Mouse (Mus musculus) heart, postnatal 0 days (tissue): Measurements from ENCODE around the gene Cars2. TPM values are rescaled to one million over a fixed set of nuclear protein-coding genes. Genes with fewer than 3 reads are reported as not detected.

Experiments used
- ATAC-seq: fragments of 200-750 bp; cut with Nextera tagmentation; 2 replicates; pipeline ENCODE4 v1.8.0; 2017; ENCODE audit warnings: low read depth, moderate number of reproducible peaks, moderate library complexity; ENCODE audit not compliant: insufficient read depth
- DNase-seq: peaks from one replicate; pipeline ENCODE4 v3.0.0-alpha.2; 2016; ENCODE audit warnings: low spot score
- H3K27ac ChIP-seq: fragments of 300-500 bp; sonication (generic); 2 replicates; pipeline ENCODE4 v1.5.1; 2014; ENCODE audit warnings: low read depth, mild to moderate bottlenecking
- H3K27me3 ChIP-seq: fragments of 300-500 bp; sonication (generic); 2 replicates; pipeline ENCODE4 v1.6.1; 2014; ENCODE audit warnings: low read length, mixed read lengths; ENCODE audit not compliant: control insufficient read depth, insufficient read depth
- H3K36me3 ChIP-seq: fragments of 300-500 bp; sonication (generic); replicated peaks from 2 replicates; pipeline ENCODE4 v1.6.1; 2014; ENCODE audit warnings: low read length, mixed read lengths; ENCODE audit not compliant: control insufficient read depth, insufficient read depth
- H3K4me1 ChIP-seq: fragments of 300-500 bp; sonication (generic); 2 replicates; pipeline ENCODE4 v1.6.1; 2014; ENCODE audit warnings: antibody characterized with exemption; ENCODE audit not compliant: control insufficient read depth, insufficient read depth
- H3K4me2 ChIP-seq: fragments of 300-500 bp; sonication (generic); 2 replicates; pipeline ENCODE4 v1.6.1; 2014; ENCODE audit warnings: low read depth, mild to moderate bottlenecking, low read length, moderate library complexity
- H3K4me3 ChIP-seq: fragments of 300-500 bp; sonication (generic); 2 replicates; pipeline ENCODE4 v1.5.1; 2014; ENCODE audit warnings: low read depth, low read length
- H3K9ac ChIP-seq: fragments of 300-500 bp; sonication (generic); replicated peaks from 2 replicates; pipeline ENCODE4 v1.6.1; 2014; ENCODE audit warnings: low read depth, low read length, mixed read lengths
- H3K9me3 ChIP-seq: fragments of 300-500 bp; sonication (generic); replicated peaks from 2 replicates; pipeline ENCODE4 v1.6.1; 2016; ENCODE audit warnings: low read length; ENCODE audit not compliant: control insufficient read depth
- CTCF ChIP-seq: IDR thresholded peaks from 2 replicates; pipeline ENCODE4 v1.5.1; 2016; ENCODE audit warnings: antibody characterized with exemption, control low read depth, low read depth
- EP300 ChIP-seq: IDR thresholded peaks from 2 replicates; pipeline ENCODE4 v1.6.1; 2016; ENCODE audit warnings: antibody characterized with exemption, low read depth
- WGBS: fragments of 180-500 bp; shearing (Covaris S2); extraction: QIAGEN DNeasy Blood & Tissue Kit; methylation state at CpG from one replicate; pipeline ENCODE4 v1.1.7; 2014; 5-methylcytosine and 5-hydroxymethylcytosine counted together
- polyA plus RNA-seq: library from polyadenylated mRNA; unstranded; fragments of >200 nt; fragmentation: Nextera tagmentation; extraction: Ambion mirVana; gene quantifications from 2 replicates; pipeline ENCODE4 v1.2.1, GENCODE M21; 2015
- total RNA-seq: library from RNA; depleted of rRNA; stranded (reverse); fragments of >200 nt; gene quantifications from 2 replicates; pipeline ENCODE4 v1.2.3, GENCODE M21; 2014; ENCODE audit warnings: low replicate concordance

Cars2 gene
- total and polyA plus RNA-seq, 2 experiments from 2014 or later = 21.2 to 40.1 TPM

GRCm38 (mm10) chr8:11585513-11586373 is 35.2 kb upstream of the Cars2 start:
- H3K9ac ChIP-seq = no peak overlapping the region
- DNase-seq (no peak), ATAC-seq (0 out of 2 replicates have a peak, but pooled peaks have one; percentile 30)
- 70% methylated on average over 21 of the region's 21 CpGs for WGBS
- no peak overlapping the region for H3K4me3 ChIP-seq
- no peaks in the 10 kb centered on the region; the same call in 1 of the 2 replicates for H3K9me3 ChIP-seq
- no peak overlapping the region for H3K4me2 ChIP-seq
- no peaks in the 10 kb centered on the region for H3K4me1 ChIP-seq
- TF ChIP-seq CTCF (no peak), EP300 (no peak)
- no peak overlapping the region for H3K27ac ChIP-seq
- no peaks in the 10 kb centered on the region for H3K36me3 ChIP-seq
- H3K27me3 ChIP-seq = no peaks in the 10 kb centered on the region

- WGBS = 71% methylated on average over 16 of the region's 16 CpGs
- H3K9ac ChIP-seq = no peak overlapping the region
- H3K4me2 ChIP-seq = no peak overlapping the region
- peak; percentile 30 for DNase-seq
- H3K4me3 ChIP-seq = no peak overlapping the region
- H3K27me3 ChIP-seq = no peaks in the 10 kb centered on the region
- no peak for ATAC-seq
- no peaks in the 10 kb centered on the region for H3K4me1 ChIP-seq
- no peak overlapping the region for H3K27ac ChIP-seq
- H3K36me3 ChIP-seq = no peaks in the 10 kb centered on the region
- H3K9me3 ChIP-seq = no peaks in the 10 kb centered on the region
- no peak for TF ChIP-seq CTCF
- no peak for TF ChIP-seq EP300
Observed at GRCm38 (mm10) chr8:11575604-11576384, 25.2 kb upstream of the Cars2 start.

GRCm38 (mm10) chr8:11574911-11575603 is 24.5 kb upstream of the Cars2 start:
- DNase-seq = no peak
- H3K9ac ChIP-seq = no peak overlapping the region
- no peak overlapping the region for H3K4me2 ChIP-seq
- H3K27me3 ChIP-seq = no peaks in the 10 kb centered on the region
- H3K27ac ChIP-seq = no peak overlapping the region
- TF ChIP-seq CTCF (no peak), EP300 (no peak)
- no peaks in the 10 kb centered on the region for H3K4me1 ChIP-seq
- no peaks in the 10 kb centered on the region for H3K36me3 ChIP-seq
- no peaks in the 10 kb centered on the region for H3K9me3 ChIP-seq
- ATAC-seq = no peak
- WGBS = 54% methylated on average over 9 of the region's 9 CpGs
- H3K4me3 ChIP-seq = no peak overlapping the region

- no peak for ATAC-seq
- no peaks in the 10 kb centered on the region for H3K4me1 ChIP-seq
- DNase-seq = no peak
- no peaks in the 10 kb centered on the region for H3K9me3 ChIP-seq
- H3K4me2 ChIP-seq = no peak overlapping the region
- no peak overlapping the region for H3K27ac ChIP-seq
- 71% methylated on average over 6 of the region's 6 CpGs for WGBS
- no peaks in the 10 kb centered on the region for H3K27me3 ChIP-seq
- no peak for TF ChIP-seq EP300
- no peak for TF ChIP-seq CTCF
- no peak overlapping the region for H3K4me3 ChIP-seq
- no peaks in the 10 kb centered on the region for H3K36me3 ChIP-seq
- H3K9ac ChIP-seq = no peak overlapping the region
Observed at GRCm38 (mm10) chr8:11572428-11572827, 21.8 kb upstream of the Cars2 start.

GRCm38 (mm10) chr8:11571950-11572349 is 21.4 kb upstream of the Cars2 start:
- no peaks in the 10 kb centered on the region for H3K27me3 ChIP-seq
- TF ChIP-seq EP300 (no peak), CTCF (no peak)
- DNase-seq (no peak), ATAC-seq (no peak)
- H3K27ac ChIP-seq = no peak overlapping the region
- H3K9ac ChIP-seq = no peak overlapping the region
- no peaks in the 10 kb centered on the region for H3K4me1 ChIP-seq
- H3K4me2 ChIP-seq = no peak overlapping the region
- H3K36me3 ChIP-seq = no peaks in the 10 kb centered on the region
- H3K9me3 ChIP-seq = no peaks in the 10 kb centered on the region
- no peak overlapping the region for H3K4me3 ChIP-seq
- 82% methylated on average over 10 of the region's 10 CpGs for WGBS
